Mouse (Mus musculus) neural tube, embryonic 14.5 days (tissue): ENCODE results near the gene Klhdc9. TPM values are rescaled to one million over a fixed set of nuclear protein-coding genes. Genes with fewer than 3 reads are reported as not detected.

Experiments
- ATAC-seq: fragments of 200-750 bp; cut with Nextera tagmentation; 2 replicates; pipeline ENCODE4 v1.8.0; 2017; ENCODE audit warnings: low read depth, mild to moderate bottlenecking, moderate TSS enrichment, moderate library complexity
- H3K27ac ChIP-seq: fragments of 300-500 bp; sonication (generic); 2 replicates; pipeline ENCODE4 v1.5.1; 2014; ENCODE audit warnings: low read depth, mild to moderate bottlenecking, control low read depth, low read length, moderate library complexity, mixed read lengths
- H3K27me3 ChIP-seq: fragments of 300-500 bp; sonication (generic); 2 replicates; pipeline ENCODE4 v1.6.1; 2014; ENCODE audit warnings: low read length; ENCODE audit not compliant: control insufficient read depth, insufficient read depth
- H3K36me3 ChIP-seq: fragments of 300-500 bp; sonication (generic); 2 replicates; pipeline ENCODE4 v1.6.1; 2014; ENCODE audit warnings: low read length, mixed read lengths; ENCODE audit not compliant: control insufficient read depth, insufficient read depth
- H3K4me1 ChIP-seq: fragments of 300-500 bp; sonication (generic); 2 replicates; pipeline ENCODE4 v1.6.1; 2014; ENCODE audit warnings: low read length; ENCODE audit not compliant: control insufficient read depth, insufficient read depth
- H3K4me2 ChIP-seq: fragments of 300-500 bp; sonication (generic); 2 replicates; pipeline ENCODE4 v1.6.1; 2014; ENCODE audit warnings: mild to moderate bottlenecking, low read depth, low read length, control low read depth
- H3K4me3 ChIP-seq: fragments of 300-500 bp; sonication (generic); 2 replicates; pipeline ENCODE4 v1.5.1; 2014; ENCODE audit warnings: low read depth, low read length, control low read depth, mixed read lengths
- H3K9ac ChIP-seq: fragments of 300-500 bp; sonication (generic); replicated peaks from 2 replicates; pipeline ENCODE4 v1.6.1; 2014; ENCODE audit warnings: low read depth, mild to moderate bottlenecking, control low read depth, low read length, mixed read lengths
- H3K9me3 ChIP-seq: fragments of 300-500 bp; sonication (generic); 2 replicates; pipeline ENCODE4 v1.6.1; 2016; ENCODE audit warnings: low read length; ENCODE audit not compliant: control insufficient read depth
- WGBS: fragments of 180-500 bp; shearing (Covaris S2); extraction: QIAGEN DNeasy Blood & Tissue Kit; methylation state at CpG from one replicate; pipeline ENCODE4 v1.1.7; 2014; 5-methylcytosine and 5-hydroxymethylcytosine counted together
- polyA plus RNA-seq: library from polyadenylated mRNA; unstranded; fragments of >200 nt; fragmentation: Nextera tagmentation; extraction: Ambion mirVana; gene quantifications from 2 replicates; pipeline ENCODE4 v1.2.1, GENCODE M21; 2014

The Klhdc9 gene
- polyA plus RNA-seq, 1 experiment from 2014 or later = 5.3 TPM

GRCm38 (mm10) chr1:171384361-171384760, 23.8 kb upstream of the Klhdc9 start:
- no peak overlapping the region for H3K9ac ChIP-seq
- H3K27me3 ChIP-seq = no peaks in the 10 kb centered on the region
- H3K4me1 ChIP-seq = 0 out of 2 replicates have a peak, but pooled peaks cover 2% of the 10 kb centered on the region
- no peak overlapping the region for H3K4me3 ChIP-seq
- ATAC-seq = no peak
- 75% methylated on average over 9 of the region's 9 CpGs for WGBS
- H3K36me3 ChIP-seq = no peaks in the 10 kb centered on the region
- no peak overlapping the region for H3K4me2 ChIP-seq
- no peak overlapping the region for H3K27ac ChIP-seq
- H3K9me3 ChIP-seq = no peaks in the 10 kb centered on the region

- no peaks in the 10 kb centered on the region for H3K36me3 ChIP-seq
- no peak overlapping the region for H3K9ac ChIP-seq
- H3K27me3 ChIP-seq = no peaks in the 10 kb centered on the region
- WGBS = 83% methylated on average over 11 of the region's 11 CpGs
- no peaks in the 10 kb centered on the region for H3K9me3 ChIP-seq
- no peak overlapping the region for H3K27ac ChIP-seq
- no peak overlapping the region for H3K4me3 ChIP-seq
- ATAC-seq = no peak
- 0 out of 2 replicates have a peak, but pooled peaks cover 2% of the 10 kb centered on the region for H3K4me1 ChIP-seq
- no peak overlapping the region for H3K4me2 ChIP-seq
Observed at GRCm38 (mm10) chr1:171382096-171382620, 21.6 kb upstream of the Klhdc9 start.

DNA sequence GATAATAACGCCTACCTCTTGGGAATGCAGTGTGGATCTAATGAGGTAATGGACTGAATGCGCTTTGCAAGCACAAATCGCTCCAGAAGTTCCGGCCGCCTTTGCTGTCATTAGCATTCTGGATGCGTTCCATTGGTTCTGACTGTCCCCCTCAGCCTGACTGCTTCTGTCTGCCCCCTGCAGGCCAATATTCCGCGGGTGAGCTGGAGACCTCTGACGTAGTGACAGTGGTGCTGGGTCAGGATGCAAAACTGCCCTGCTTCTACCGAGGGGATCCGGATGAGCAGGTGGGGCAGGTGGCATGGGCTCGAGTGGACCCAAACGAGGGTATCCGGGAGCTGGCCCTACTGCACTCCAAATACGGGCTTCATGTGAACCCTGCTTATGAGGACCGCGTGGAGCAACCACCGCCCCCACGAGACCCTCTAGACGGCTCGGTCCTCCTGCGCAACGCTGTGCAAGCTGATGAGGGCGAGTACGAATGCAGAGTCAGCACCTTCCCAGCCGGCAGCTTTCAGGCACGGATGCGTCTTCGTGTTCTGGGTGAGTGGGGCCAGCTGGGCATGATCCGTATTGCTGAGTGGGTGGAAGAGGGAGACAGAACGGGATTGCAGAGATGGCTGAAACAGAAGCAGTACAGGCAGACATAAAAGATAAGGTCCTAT, 19.5 kb upstream of the Klhdc9 start:
- Histone ChIP-seq H3K36me3 (no peaks in the 10 kb centered on the region), H3K27me3 (no peaks in the 10 kb centered on the region), H3K4me1 (0 out of 2 replicates have a peak, but pooled peaks cover 2% of the 10 kb centered on the region), H3K9ac (0 out of 2 replicates have a peak overlapping the region, but pooled peaks have one; percentile 18), H3K27ac (peak overlapping the region; percentile 28; the same call in 1 of the 2 replicates), H3K4me2 (peak overlapping the region; percentile 50), H3K9me3 (no peaks in the 10 kb centered on the region), H3K4me3 (peak overlapping the region; percentile 28)
- WGBS = 3% methylated on average over 31 of the region's 31 CpGs
- peak; percentile 84 for ATAC-seq

DNA sequence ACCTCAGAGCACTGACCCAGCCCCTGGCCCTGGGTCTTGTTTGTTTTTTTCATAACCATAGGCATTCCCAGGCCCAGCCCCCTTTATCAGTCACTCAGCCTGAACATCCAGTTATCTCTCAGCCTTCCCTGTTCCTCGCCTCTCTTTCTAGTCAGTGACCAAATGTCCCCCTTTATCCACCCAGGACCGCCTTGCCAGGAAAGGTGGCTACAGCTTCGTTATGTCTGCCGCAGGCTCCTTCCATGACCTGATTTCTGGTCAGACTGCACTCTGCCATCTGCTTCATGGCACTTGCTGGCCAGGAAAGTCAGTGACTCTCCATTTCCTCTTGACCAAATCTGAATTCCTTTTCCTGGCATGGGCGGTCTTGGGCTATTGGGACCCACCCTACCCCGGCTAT, 17.7 kb upstream of the Klhdc9 start:
- 89% methylated on average over 6 of the region's 6 CpGs for WGBS
- Histone ChIP-seq H3K4me1 (0 out of 2 replicates have a peak, but pooled peaks cover 2% of the 10 kb centered on the region), H3K9me3 (no peaks in the 10 kb centered on the region), H3K36me3 (no peaks in the 10 kb centered on the region), H3K4me2 (no peak overlapping the region), H3K9ac (no peak overlapping the region), H3K4me3 (no peak overlapping the region), H3K27ac (no peak overlapping the region), H3K27me3 (no peaks in the 10 kb centered on the region)
- no peak for ATAC-seq

GRCm38 (mm10) chr1:171375646-171376097, 15.1 kb upstream of the Klhdc9 start:
- H3K36me3 ChIP-seq = no peaks in the 10 kb centered on the region
- 54% methylated on average over 9 of the region's 9 CpGs for WGBS
- no peak overlapping the region for H3K4me2 ChIP-seq
- H3K27ac ChIP-seq = no peak overlapping the region
- no peak for ATAC-seq
- H3K4me1 ChIP-seq = 0 out of 2 replicates have a peak, but pooled peaks cover 2% of the 10 kb centered on the region
- no peak overlapping the region for H3K9ac ChIP-seq
- H3K27me3 ChIP-seq = no peaks in the 10 kb centered on the region
- no peaks in the 10 kb centered on the region for H3K9me3 ChIP-seq
- H3K4me3 ChIP-seq = no peak overlapping the region

GRCm38 (mm10) chr1:171373946-171374345, 13.3 kb upstream of the Klhdc9 start:
- WGBS = 4% methylated on average over 4 of the region's 4 CpGs
- no peaks in the 10 kb centered on the region for H3K36me3 ChIP-seq
- H3K27me3 ChIP-seq = no peaks in the 10 kb centered on the region
- ATAC-seq = no peak
- no peak overlapping the region for H3K4me3 ChIP-seq
- H3K27ac ChIP-seq = no peak overlapping the region
- no peak overlapping the region for H3K9ac ChIP-seq
- H3K4me1 ChIP-seq = no peaks in the 10 kb centered on the region
- H3K9me3 ChIP-seq = no peaks in the 10 kb centered on the region
- H3K4me2 ChIP-seq = no peak overlapping the region

GRCm38 (mm10) chr1:171372880-171373279, 12.3 kb upstream of the Klhdc9 start:
- Histone ChIP-seq H3K27me3 (no peaks in the 10 kb centered on the region), H3K4me1 (no peaks in the 10 kb centered on the region), H3K4me3 (no peak overlapping the region), H3K9me3 (no peaks in the 10 kb centered on the region), H3K27ac (no peak overlapping the region), H3K36me3 (no peaks in the 10 kb centered on the region), H3K4me2 (no peak overlapping the region), H3K9ac (no peak overlapping the region)
- 38% methylated on average over 3 of the region's 3 CpGs for WGBS
- ATAC-seq = no peak

- Histone ChIP-seq H3K27ac (no peak within 1 kb of the TSS), H3K4me1 (no peaks in the 10 kb centered on the region), H3K9ac (no peak within 1 kb of the TSS), H3K4me3 (no peak within 1 kb of the TSS), H3K4me2 (no peak within 1 kb of the TSS), H3K36me3 (no peaks in the 10 kb centered on the region), H3K27me3 (no peaks in the 10 kb centered on the region), H3K9me3 (no peaks in the 10 kb centered on the region)
- no peak for ATAC-seq
- WGBS = 39% methylated on average over 20 of the region's 20 CpGs
Observed at GRCm38 (mm10) chr1:171369845-171370556, 9.4 kb upstream of the Klhdc9 start, which contains the start of gene Nectin4. Nectin4 (plus strand) TSS chr1:171370099.

- Histone ChIP-seq H3K4me2 (no peak overlapping the region), H3K9ac (no peak overlapping the region), H3K4me3 (no peak overlapping the region), H3K9me3 (no peaks in the 10 kb centered on the region), H3K36me3 (no peaks in the 10 kb centered on the region), H3K27ac (no peak overlapping the region), H3K4me1 (no peaks in the 10 kb centered on the region), H3K27me3 (no peaks in the 10 kb centered on the region)
- no peak for ATAC-seq
- WGBS = 68% methylated on average over 7 of the region's 7 CpGs
Observed at GRCm38 (mm10) chr1:171365934-171366333, 5.3 kb upstream of the Klhdc9 start.
